Mouse (Mus musculus) CD8-positive naive resting alpha-beta T cell, adult 57 days (primary cell): Measurements from ENCODE around the gene Nfkbiz. TPM values are rescaled to one million over a fixed set of nuclear protein-coding genes. Genes with fewer than 3 reads are reported as not detected.

ENCODE experiments used
- total RNA-seq: library from RNA; stranded (reverse); gene quantifications from one replicate; pipeline ENCODE4 v1.2.4, GENCODE M21; 2023

Nfkbiz gene
- 87.6 TPM for total RNA-seq

DNA sequence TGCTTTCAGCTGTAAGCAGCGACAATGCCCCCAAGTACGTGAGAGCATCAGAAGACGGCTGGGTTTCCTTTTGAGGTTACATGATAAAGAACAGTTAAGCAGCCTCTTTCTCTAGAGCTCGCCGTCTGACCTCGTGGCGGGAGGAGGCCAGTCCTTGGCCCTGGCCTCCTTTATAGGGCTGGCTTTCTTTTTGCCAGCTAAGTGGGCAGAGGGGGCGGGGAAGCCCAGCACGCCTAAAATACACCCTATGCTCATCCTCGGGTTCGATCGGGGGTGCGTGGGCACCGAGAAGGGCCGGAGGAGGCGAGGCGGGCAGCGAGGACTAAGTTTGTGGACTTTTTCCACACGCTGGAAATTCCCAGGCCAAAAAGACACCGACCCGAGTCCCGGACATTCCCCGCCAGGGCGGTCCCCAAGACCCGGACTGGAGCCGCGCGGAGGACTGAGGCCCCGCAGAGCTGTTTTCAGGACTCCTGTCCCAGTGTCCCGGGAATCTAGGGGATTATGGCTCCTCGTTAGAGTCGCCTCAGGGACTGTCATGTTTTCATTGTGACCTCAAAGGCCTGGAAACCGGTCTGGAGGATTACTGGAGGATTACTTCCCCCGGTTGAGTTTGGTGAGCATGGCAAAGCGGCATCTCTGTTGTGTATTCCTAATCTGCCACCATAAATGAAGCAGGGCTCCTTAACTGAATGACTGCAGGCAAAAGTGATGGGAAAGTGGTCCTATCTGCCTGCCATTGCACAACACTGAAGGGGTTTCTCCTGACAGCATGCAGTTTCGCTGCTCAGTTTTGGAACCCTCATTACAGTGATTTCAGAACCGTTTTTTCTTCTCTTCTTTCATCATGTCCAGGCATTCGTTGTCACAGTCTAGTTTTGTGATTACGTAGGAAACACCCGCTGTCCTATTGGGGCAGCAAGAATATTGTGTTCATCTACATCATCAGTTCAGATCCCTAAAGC, at the start of gene Nfkbiz:
Gene Nfkbiz, minus strand, starts transcription at position 390 of the 965 bp plus-strand sequence.

Other genes starting within 250 kb of the Nfkbiz start
- gene Nxpe3, start 56.4 kb upstream of the Nfkbiz start, total RNA-seq, result 9.1 TPM
- gene Cep97, start 96.0 kb upstream of the Nfkbiz start, total RNA-seq, result 61.5 TPM
- gene Rpl24, start 127.4 kb upstream of the Nfkbiz start, total RNA-seq, result 1,040 TPM
- gene Zbtb11, start 135.0 kb upstream of the Nfkbiz start, total RNA-seq, result 45.5 TPM
- 95.4 TPM for gene Pcnp, start 190.8 kb upstream of the Nfkbiz start, total RNA-seq
- gene Trmt10c, start 198.9 kb upstream of the Nfkbiz start, total RNA-seq, result 14.1 TPM
- 81.0 TPM for gene Senp7, start 209.4 kb upstream of the Nfkbiz start, total RNA-seq